Mouse (Mus musculus): ENCODE results near the gene Pacrg.

Pacrg gene

GRCm38 (mm10) chr17:10840148-10840707 is at the start of gene Pacrg, which contains the start of gene Prkn:
Gene Pacrg (minus strand): TSS chr17:10840311.
Gene Prkn (plus strand): TSS chr17:10840384.
- DNase-seq, result peak; percentile 96 to 97

GRCm38 (mm10) chr17:10887924-10888323 is 47.8 kb upstream of the Pacrg start:
- no peak for DNase-seq

GRCm38 (mm10) chr17:10882260-10882659 is 42.1 kb upstream of the Pacrg start:
- no peak for DNase-seq

- no peak for DNase-seq
Observed at GRCm38 (mm10) chr17:10878986-10879385, 38.9 kb upstream of the Pacrg start.

- no peak for DNase-seq
Observed at GRCm38 (mm10) chr17:10874208-10875187, 34.4 kb upstream of the Pacrg start.

GRCm38 (mm10) chr17:10854207-10854606 is 14.1 kb upstream of the Pacrg start:
- DNase-seq, result peak; percentile 57 to 58

- peak; percentile 50 to 68 for DNase-seq
Observed at GRCm38 (mm10) chr17:10840731-10841201, 655 bp upstream of the Pacrg start.

GRCm38 (mm10) chr17:10818971-10819370 is 21.1 kb downstream of the Pacrg start:
- no peak for DNase-seq

GRCm38 (mm10) chr17:10808571-10808970 is 31.5 kb downstream of the Pacrg start:
- peak in 1 of 2 experiments; percentile 9 for DNase-seq

GRCm38 (mm10) chr17:10807261-10807998 is 32.7 kb downstream of the Pacrg start:
- peak; percentile 43 to 45 for DNase-seq

- peak in 1 of 2 experiments; percentile 8 for DNase-seq
Observed at GRCm38 (mm10) chr17:10806692-10807091, 33.4 kb downstream of the Pacrg start.

GRCm38 (mm10) chr17:10791661-10792060 is 48.5 kb downstream of the Pacrg start:
- no peak for DNase-seq

GRCm38 (mm10) chr17:10784401-10784920 is 55.6 kb downstream of the Pacrg start:
- no peak for DNase-seq

GRCm38 (mm10) chr17:10776503-10776902 is 63.6 kb downstream of the Pacrg start:
- DNase-seq, result no peak

- no peak for DNase-seq
Observed at GRCm38 (mm10) chr17:10774468-10774867, 65.6 kb downstream of the Pacrg start.

GRCm38 (mm10) chr17:10772207-10772606 is 67.9 kb downstream of the Pacrg start:
- no peak for DNase-seq

GRCm38 (mm10) chr17:10769873-10770272 is 70.2 kb downstream of the Pacrg start:
- peak; percentile 9 to 31 for DNase-seq

GRCm38 (mm10) chr17:10766735-10767406 is 73.2 kb downstream of the Pacrg start:
- no peak for DNase-seq

- no peak for DNase-seq
Observed at GRCm38 (mm10) chr17:10764343-10764742, 75.8 kb downstream of the Pacrg start.

GRCm38 (mm10) chr17:10757455-10757854 is 82.7 kb downstream of the Pacrg start:
- DNase-seq, result no peak

- DNase-seq, result peak; percentile 33 to 45
Observed at GRCm38 (mm10) chr17:10744709-10745461, 95.2 kb downstream of the Pacrg start.
